ENCODE assay signal across 8 mouse cellular contexts in the genomic region with DNA sequence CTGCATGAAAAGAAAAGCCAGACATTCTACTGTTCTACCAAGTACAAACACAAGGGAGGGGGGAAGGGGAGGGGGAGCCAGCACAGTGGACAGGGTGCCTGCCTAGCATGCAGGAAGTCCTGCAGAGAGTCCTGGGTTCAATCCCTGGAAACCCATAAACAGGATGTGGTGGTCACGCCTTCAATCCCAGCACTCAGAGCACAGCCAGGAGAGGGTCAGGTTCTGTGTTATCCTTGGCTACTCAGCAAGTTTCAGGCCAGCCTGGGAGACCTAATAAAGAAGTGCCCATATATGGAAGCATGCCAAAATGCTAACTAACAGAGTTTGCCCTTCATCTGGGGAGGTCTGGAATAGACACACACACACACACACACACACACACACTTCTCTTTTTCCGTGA. TPM values are rescaled to one million over a fixed set of nuclear protein-coding genes. Genes with fewer than 3 reads are reported as not detected.
A peak's percentile ranks its signal among the peaks of the same experiment; 100 is the strongest.
DNase-seq lines count a peak whose midpoint lies in the region; ATAC-seq lines count a peak whose summit lies in the region.

No protein-coding gene starts in this region.

- H3K4me3 ChIP-seq in hindbrain, embryonic 13.5 days, result no peak overlapping the region
- no peak overlapping the region for H3K4me3 ChIP-seq in liver, embryonic 11.5 days (ENCODE audit: low read depth, low read length)
- H3K4me3 ChIP-seq in stomach, embryonic 15.5 days (replicated peaks), result no peak overlapping the region

- no peaks in the 10 kb centered on the region for H3K36me3 ChIP-seq in hindbrain, embryonic 13.5 days
- H3K36me3 ChIP-seq in liver, embryonic 11.5 days (ENCODE audit: control insufficient read depth, insufficient read depth, low read length), result no peaks in the 10 kb centered on the region
- no peaks in the 10 kb centered on the region for H3K36me3 ChIP-seq in stomach, embryonic 15.5 days

- WGBS in hindbrain, embryonic 13.5 days, result 41% methylated on average over 2 of the region's 2 CpGs
- WGBS in liver, embryonic 11.5 days, result 25% methylated on average over 2 of the region's 2 CpGs
- 29% methylated on average over 2 of the region's 2 CpGs for WGBS in stomach, embryonic 15.5 days

- peak; percentile 38; the same call in 1 of the 2 replicates for ATAC-seq in hindbrain, embryonic 13.5 days (ENCODE audit: low FRiP score)
- 0 out of 2 replicates have a peak, but pooled peaks have one; percentile 22 for ATAC-seq in liver, embryonic 11.5 days (replicated peaks; ENCODE audit: low FRiP score)
- ATAC-seq in stomach, embryonic 15.5 days (ENCODE audit: insufficient read depth, low FRiP score, low read depth), result peak; percentile 36; the same call in 1 of the 2 replicates

- H3K27ac ChIP-seq in hindbrain, embryonic 13.5 days, result no peak overlapping the region
- H3K27ac ChIP-seq in liver, embryonic 11.5 days (ENCODE audit: low read depth, low read length), result peak overlapping the region; percentile 83
- peak overlapping the region; percentile 87 for H3K27ac ChIP-seq in stomach, embryonic 15.5 days

- H3K4me2 ChIP-seq in hindbrain, embryonic 13.5 days, result no peak overlapping the region
- peak overlapping the region; percentile 61 for H3K4me2 ChIP-seq in liver, embryonic 11.5 days
- no peak overlapping the region for H3K4me2 ChIP-seq in stomach, embryonic 15.5 days

- DNase-seq in NIH3T3 (ENCODE audit: low read depth), result peak; percentile 38
- DNase-seq in embryo, embryonic 9.5 days (ENCODE audit: extremely low spot score), result peak; percentile 39
- no peak for DNase-seq in liver, embryonic 11.5 days (ENCODE audit: low spot score)
- no peak for DNase-seq in layer of hippocampus, adult 18-20 months (ENCODE audit: low spot score in 2 of 2)
- no peak for DNase-seq in gastrocnemius, adult 8-10 months (ENCODE audit: low spot score in 2 of 2)
- no peak for DNase-seq in adrenal gland, postnatal 25 days

- no peaks in the 10 kb centered on the region for H3K9me3 ChIP-seq in hindbrain, embryonic 13.5 days
- no peaks in the 10 kb centered on the region for H3K9me3 ChIP-seq in liver, embryonic 11.5 days (ENCODE audit: control insufficient read depth, low read length)
- H3K9me3 ChIP-seq in stomach, embryonic 15.5 days, result no peaks in the 10 kb centered on the region

- peaks cover 51% of the 10 kb centered on the region for H3K4me1 ChIP-seq in hindbrain, embryonic 13.5 days (replicated peaks)
- H3K4me1 ChIP-seq in liver, embryonic 11.5 days (replicated peaks; ENCODE audit: control insufficient read depth, insufficient read depth, low read length), result peaks cover 65% of the 10 kb centered on the region
- peaks cover 67% of the 10 kb centered on the region for H3K4me1 ChIP-seq in stomach, embryonic 15.5 days

- no peaks in the 10 kb centered on the region for H3K27me3 ChIP-seq in hindbrain, embryonic 13.5 days
- H3K27me3 ChIP-seq in liver, embryonic 11.5 days (replicated peaks; ENCODE audit: control insufficient read depth, insufficient read depth, low read length), result no peaks in the 10 kb centered on the region
- no peaks in the 10 kb centered on the region for H3K27me3 ChIP-seq in stomach, embryonic 15.5 days (replicated peaks)

- H3K9ac ChIP-seq in hindbrain, embryonic 13.5 days, result no peak overlapping the region
- H3K9ac ChIP-seq in liver, embryonic 11.5 days (ENCODE audit: low read depth, low read length), result no peak overlapping the region
- no peak overlapping the region for H3K9ac ChIP-seq in stomach, embryonic 15.5 days

RNA-seq across cellular contexts. Expression of a gene that starts 47.1 kb away (rescaled TPM):
- polyA plus RNA-seq in hindbrain, embryonic 13.5 days (2015; fragmentation: Nextera tagmentation; extraction: Ambion mirVana), result 5.2 and 5.3 TPM in 2 replicates
- polyA plus RNA-seq in liver, embryonic 11.5 days (2014; fragmentation: Nextera tagmentation; extraction: Ambion mirVana), result 14.0 and 15.4 TPM in 2 replicates
- 22.4 and 25.7 TPM in 2 replicates for polyA plus RNA-seq in stomach, embryonic 15.5 days (2015; fragmentation: Nextera tagmentation; extraction: Ambion mirVana)
- total RNA-seq in layer of hippocampus, adult 18-20 months (2021), result 1 to 10 TPM; 9.6 to 9.8 TPM
- total RNA-seq in gastrocnemius, adult 8-10 months (2022), result 10 to 100 TPM; 23.3 to 43.2 (median 31.1) TPM
- total RNA-seq in adrenal gland, postnatal 25 days (2021), result 33.3 and 36.8 TPM in 2 replicates

Comparison
In these comparisons a context has a peak if more than half of its experiments do, and no peak if none do; other contexts are left out.
1. DNase-seq: peak in NIH3T3 (single experiment) and embryo, embryonic 9.5 days (single experiment); none in liver, embryonic 11.5 days (single experiment), layer of hippocampus, adult 18-20 months (0 of 2), gastrocnemius, adult 8-10 months (0 of 2) and adrenal gland, postnatal 25 days (single experiment).
2. Peak in every context shown above with its lines, with median percentiles within 50 percentile points of each other: ATAC-seq.